Mouse (Mus musculus): Measurements from ENCODE around the gene Grin2c. TPM values are rescaled to one million over a fixed set of nuclear protein-coding genes. Genes with fewer than 3 reads are reported as not detected.

The Grin2c gene
- polyA plus RNA-seq, 1 experiment from 2014 or later = not detected

- ATAC-seq (ENCODE audit: low FRiP score, low TSS enrichment) = no peak
- H3K9ac ChIP-seq (ENCODE audit: low read depth, low read length) = no peak overlapping the region
- peaks cover 23% of the 10 kb centered on the region for H3K4me1 ChIP-seq (ENCODE audit: control insufficient read depth, insufficient read depth, low read length)
- H3K4me3 ChIP-seq (ENCODE audit: low read length) = no peak overlapping the region
- no peaks in the 10 kb centered on the region for H3K9me3 ChIP-seq (ENCODE audit: control insufficient read depth, low read length)
- no peaks in the 10 kb centered on the region; the same call in 1 of the 2 replicates for H3K36me3 ChIP-seq (ENCODE audit: control insufficient read depth, insufficient read depth, low read length)
- H3K27me3 ChIP-seq (ENCODE audit: control insufficient read depth, insufficient read depth, low read length) = peaks cover 18% of the 10 kb centered on the region; the same call in 1 of the 2 replicates
- H3K4me2 ChIP-seq (replicated peaks; ENCODE audit: low read depth, low read length) = no peak overlapping the region
- H3K27ac ChIP-seq (ENCODE audit: low read depth, low read length) = no peak overlapping the region
- 85% methylated on average over 5 of the region's 5 CpGs for WGBS
These were observed 34.2 kb downstream of the Grin2c start for GRCm38 (mm10) chr11:115232889-115233288.

GRCm38 (mm10) chr11:115231924-115232323, 35.1 kb downstream of the Grin2c start:
- 64% methylated on average over 9 of the region's 9 CpGs for WGBS
- H3K36me3 ChIP-seq (ENCODE audit: control insufficient read depth, insufficient read depth, low read length) = no peaks in the 10 kb centered on the region; the same call in 1 of the 2 replicates
- H3K27me3 ChIP-seq (ENCODE audit: control insufficient read depth, insufficient read depth, low read length) = peaks cover 18% of the 10 kb centered on the region; the same call in 1 of the 2 replicates
- H3K4me2 ChIP-seq (replicated peaks; ENCODE audit: low read depth, low read length) = no peak overlapping the region
- no peak for ATAC-seq (ENCODE audit: low FRiP score, low TSS enrichment)
- peak overlapping the region; percentile 3; the same call in 1 of the 2 replicates for H3K27ac ChIP-seq (ENCODE audit: low read depth, low read length)
- H3K4me1 ChIP-seq (ENCODE audit: control insufficient read depth, insufficient read depth, low read length) = peaks cover 27% of the 10 kb centered on the region
- no peak overlapping the region for H3K9ac ChIP-seq (ENCODE audit: low read depth, low read length)
- H3K9me3 ChIP-seq (ENCODE audit: control insufficient read depth, low read length) = no peaks in the 10 kb centered on the region
- no peak overlapping the region for H3K4me3 ChIP-seq (ENCODE audit: low read length)

- WGBS = 41% methylated on average over 14 of the region's 14 CpGs
- ATAC-seq (ENCODE audit: low FRiP score, low TSS enrichment) = no peak
- Histone ChIP-seq H3K9ac (ENCODE audit: low read depth, low read length) (no peak overlapping the region), H3K27me3 (ENCODE audit: control insufficient read depth, insufficient read depth, low read length) (peaks cover 18% of the 10 kb centered on the region; the same call in 1 of the 2 replicates), H3K4me2 (replicated peaks; ENCODE audit: low read depth, low read length) (no peak overlapping the region), H3K36me3 (ENCODE audit: control insufficient read depth, insufficient read depth, low read length) (no peaks in the 10 kb centered on the region; the same call in 1 of the 2 replicates), H3K27ac (ENCODE audit: low read depth, low read length) (peak overlapping the region; percentile 3; the same call in 1 of the 2 replicates), H3K4me3 (ENCODE audit: low read length) (no peak overlapping the region), H3K4me1 (ENCODE audit: control insufficient read depth, insufficient read depth, low read length) (peaks cover 21% of the 10 kb centered on the region), H3K9me3 (ENCODE audit: control insufficient read depth, low read length) (no peaks in the 10 kb centered on the region)
These were observed 35.7 kb downstream of the Grin2c start for GRCm38 (mm10) chr11:115231168-115231915.

- no peak overlapping the region for H3K4me3 ChIP-seq (ENCODE audit: low read length)
- H3K4me1 ChIP-seq (ENCODE audit: control insufficient read depth, insufficient read depth, low read length) = peaks cover 13% of the 10 kb centered on the region
- H3K27me3 ChIP-seq (ENCODE audit: control insufficient read depth, insufficient read depth, low read length) = peaks cover 15% of the 10 kb centered on the region; the same call in 1 of the 2 replicates
- no peak overlapping the region for H3K27ac ChIP-seq (ENCODE audit: low read depth, low read length)
- no peaks in the 10 kb centered on the region for H3K9me3 ChIP-seq (ENCODE audit: control insufficient read depth, low read length)
- no peaks in the 10 kb centered on the region; the same call in 1 of the 2 replicates for H3K36me3 ChIP-seq (ENCODE audit: control insufficient read depth, insufficient read depth, low read length)
- no peak for ATAC-seq (ENCODE audit: low FRiP score, low TSS enrichment)
- no peak overlapping the region for H3K9ac ChIP-seq (ENCODE audit: low read depth, low read length)
- no peak overlapping the region for H3K4me2 ChIP-seq (replicated peaks; ENCODE audit: low read depth, low read length)
- WGBS = 49% methylated on average over 15 of the region's 15 CpGs
These were observed 37.8 kb downstream of the Grin2c start for GRCm38 (mm10) chr11:115229021-115229930.

- peaks cover 11% of the 10 kb centered on the region for H3K4me1 ChIP-seq (ENCODE audit: control insufficient read depth, insufficient read depth, low read length)
- no peaks in the 10 kb centered on the region; the same call in 1 of the 2 replicates for H3K36me3 ChIP-seq (ENCODE audit: control insufficient read depth, insufficient read depth, low read length)
- no peak overlapping the region for H3K4me3 ChIP-seq (ENCODE audit: low read length)
- 45% methylated on average over 7 of the region's 7 CpGs for WGBS
- no peak overlapping the region for H3K27ac ChIP-seq (ENCODE audit: low read depth, low read length)
- H3K4me2 ChIP-seq (replicated peaks; ENCODE audit: low read depth, low read length) = no peak overlapping the region
- H3K9ac ChIP-seq (ENCODE audit: low read depth, low read length) = no peak overlapping the region
- no peaks in the 10 kb centered on the region for H3K9me3 ChIP-seq (ENCODE audit: control insufficient read depth, low read length)
- ATAC-seq (ENCODE audit: low FRiP score, low TSS enrichment) = no peak
- peaks cover 16% of the 10 kb centered on the region; the same call in 1 of the 2 replicates for H3K27me3 ChIP-seq (ENCODE audit: control insufficient read depth, insufficient read depth, low read length)
These were observed 38.6 kb downstream of the Grin2c start for GRCm38 (mm10) chr11:115228430-115228829.

GRCm38 (mm10) chr11:115227640-115228039, 39.4 kb downstream of the Grin2c start:
- no peaks in the 10 kb centered on the region; the same call in 1 of the 2 replicates for H3K36me3 ChIP-seq (ENCODE audit: control insufficient read depth, insufficient read depth, low read length)
- 33% methylated on average over 12 of the region's 12 CpGs for WGBS

GRCm38 (mm10) chr11:115226811-115227491, 40.1 kb downstream of the Grin2c start:
- H3K27me3 ChIP-seq (ENCODE audit: control insufficient read depth, insufficient read depth, low read length) = peaks cover 8% of the 10 kb centered on the region
- ATAC-seq (ENCODE audit: low FRiP score, low TSS enrichment) = no peak
- WGBS = 63% methylated on average over 14 of the region's 14 CpGs

More at GRCm38 (mm10) chr11:115227640-115228039, 39.4 kb downstream of the Grin2c start:
- Histone ChIP-seq H3K4me1 (ENCODE audit: control insufficient read depth, insufficient read depth, low read length) (peaks cover 12% of the 10 kb centered on the region), H3K9ac (ENCODE audit: low read depth, low read length) (no peak overlapping the region), H3K27ac (ENCODE audit: low read depth, low read length) (no peak overlapping the region), H3K4me3 (ENCODE audit: low read length) (no peak overlapping the region), H3K27me3 (ENCODE audit: control insufficient read depth, insufficient read depth, low read length) (peaks cover 11% of the 10 kb centered on the region), H3K9me3 (ENCODE audit: control insufficient read depth, low read length) (no peaks in the 10 kb centered on the region), H3K4me2 (replicated peaks; ENCODE audit: low read depth, low read length) (no peak overlapping the region)
- no peak for ATAC-seq (ENCODE audit: low FRiP score, low TSS enrichment)

GRCm38 (mm10) chr11:115225301-115225700, 41.7 kb downstream of the Grin2c start:
- Histone ChIP-seq H3K27me3 (ENCODE audit: control insufficient read depth, insufficient read depth, low read length) (peaks cover 7% of the 10 kb centered on the region; the same call in 1 of the 2 replicates), H3K36me3 (ENCODE audit: control insufficient read depth, insufficient read depth, low read length) (no peaks in the 10 kb centered on the region), H3K4me3 (ENCODE audit: low read length) (no peak overlapping the region), H3K4me1 (ENCODE audit: control insufficient read depth, insufficient read depth, low read length) (peaks cover 12% of the 10 kb centered on the region), H3K9ac (ENCODE audit: low read depth, low read length) (no peak overlapping the region), H3K27ac (ENCODE audit: low read depth, low read length) (no peak overlapping the region), H3K9me3 (ENCODE audit: control insufficient read depth, low read length) (no peaks in the 10 kb centered on the region), H3K4me2 (replicated peaks; ENCODE audit: low read depth, low read length) (no peak overlapping the region)
- ATAC-seq (ENCODE audit: low FRiP score, low TSS enrichment) = no peak
- WGBS = 51% methylated on average over 6 of the region's 6 CpGs

More at GRCm38 (mm10) chr11:115226811-115227491, 40.1 kb downstream of the Grin2c start:
- no peak overlapping the region for H3K4me3 ChIP-seq (ENCODE audit: low read length)
- no peak overlapping the region for H3K4me2 ChIP-seq (replicated peaks; ENCODE audit: low read depth, low read length)
- no peaks in the 10 kb centered on the region for H3K9me3 ChIP-seq (ENCODE audit: control insufficient read depth, low read length)
- H3K27ac ChIP-seq (ENCODE audit: low read depth, low read length) = no peak overlapping the region
- H3K4me1 ChIP-seq (ENCODE audit: control insufficient read depth, insufficient read depth, low read length) = peaks cover 16% of the 10 kb centered on the region
- H3K9ac ChIP-seq (ENCODE audit: low read depth, low read length) = 0 out of 2 replicates have a peak overlapping the region, but pooled peaks have one; percentile 12
- H3K36me3 ChIP-seq (ENCODE audit: control insufficient read depth, insufficient read depth, low read length) = no peaks in the 10 kb centered on the region; the same call in 1 of the 2 replicates
